Mouse (Mus musculus): Measurements from ENCODE around the gene Lipc.

- no peak for TF ChIP-seq CTCF (conservative IDR thresholded peaks at IDR 0.05; ENCODE audit: low read length)
- TF ChIP-seq POU5F1 (IDR thresholded peaks at IDR 0.05; ENCODE audit: borderline replicate concordance, low read length): no peak
These were observed 151.3 kb downstream of the Lipc start for GRCm38 (mm10) chr9:70800588-70801315.

Measured in E14TG2a.4 (cell line).